Mouse (Mus musculus) G1E (cell line): ENCODE measurements around the gene Dchs2.

Experiments used
- CTCF ChIP-seq: IDR thresholded peaks from 2 replicates; pipeline ENCODE4 v1.5.1; 2012; ENCODE audit warnings: low read depth, low read length, inconsistent platforms, mixed read lengths
- GATA1 ChIP-seq: IDR thresholded peaks from 2 replicates; pipeline ENCODE4 v1.6.1; 2012; ENCODE audit warnings: borderline replicate concordance, low read length, inconsistent platforms, mixed read lengths
- GATA2 ChIP-seq: IDR thresholded peaks from 2 replicates; pipeline ENCODE4 v1.6.1; 2012; ENCODE audit warnings: low read depth, low read length, inconsistent platforms, borderline replicate concordance
- POLR2AphosphoS5 ChIP-seq: IDR thresholded peaks from 2 replicates; pipeline ENCODE4 v1.6.1; 2012; ENCODE audit warnings: low read depth, low read length, inconsistent platforms; ENCODE audit not compliant: insufficient replicate concordance
- TAL1 ChIP-seq: conservative IDR thresholded peaks from 2 replicates; pipeline ENCODE4 v1.6.1; 2012; ENCODE audit warnings: low read depth, low read length, inconsistent platforms, mixed read lengths

- TF ChIP-seq POLR2AphosphoS5 (no peak), CTCF (no peak), TAL1 (no peak), GATA1 (no peak), GATA2 (no peak)
Measured at GRCm38 (mm10) chr3:83246536-83246935, 118.8 kb downstream of the Dchs2 start.
